Mouse (Mus musculus) heart, adult 9 months (tissue): ENCODE measurements around the gene Olfr467.
"Not testable (repeated sequence)": the region's sequence is repeated elsewhere in the genome, so short reads cannot be mapped to it uniquely, and the experiment has no call there.

Source experiments
- DNase-seq, 2 experiments: peaks; one replicate each; pipeline ENCODE4 v3.0.0; 2022; ENCODE audit warnings: low spot score in 2 of 2

The Olfr467 gene

GRCm38 (mm10) chr7:107811963-107812362 is at the start of gene Olfr467:
TSS of gene Olfr467 (plus strand) at chr7:107812263.
- no peak for DNase-seq

GRCm38 (mm10) chr7:107770812-107771211 is 41.3 kb upstream of the Olfr467 start:
- DNase-seq, result no peak

GRCm38 (mm10) chr7:107778216-107778615 is 33.8 kb upstream of the Olfr467 start:
- no peak for DNase-seq

DNA sequence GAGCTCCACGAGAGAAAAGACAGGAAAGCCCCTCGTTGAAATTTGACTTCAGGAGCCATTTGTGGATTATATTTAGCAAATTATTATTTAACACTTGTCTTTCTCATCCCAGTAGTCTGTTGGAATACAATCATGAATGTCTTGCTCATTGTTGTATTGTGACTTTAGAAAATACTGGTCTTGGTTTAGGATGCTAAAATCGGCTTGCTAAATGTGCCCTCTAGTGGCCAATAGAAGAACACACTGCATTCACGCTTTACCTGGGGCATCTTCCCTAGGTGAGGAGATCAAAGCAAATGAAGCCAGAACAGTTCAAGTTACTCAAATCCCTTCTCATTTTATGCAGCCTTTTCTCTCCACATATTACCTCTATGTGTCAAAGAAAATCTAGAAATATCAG is 32.5 kb upstream of the Olfr467 start:
- DNase-seq, result no peak

GRCm38 (mm10) chr7:107787977-107788620 is 24.0 kb upstream of the Olfr467 start:
- DNase-seq, result no peak

DNA sequence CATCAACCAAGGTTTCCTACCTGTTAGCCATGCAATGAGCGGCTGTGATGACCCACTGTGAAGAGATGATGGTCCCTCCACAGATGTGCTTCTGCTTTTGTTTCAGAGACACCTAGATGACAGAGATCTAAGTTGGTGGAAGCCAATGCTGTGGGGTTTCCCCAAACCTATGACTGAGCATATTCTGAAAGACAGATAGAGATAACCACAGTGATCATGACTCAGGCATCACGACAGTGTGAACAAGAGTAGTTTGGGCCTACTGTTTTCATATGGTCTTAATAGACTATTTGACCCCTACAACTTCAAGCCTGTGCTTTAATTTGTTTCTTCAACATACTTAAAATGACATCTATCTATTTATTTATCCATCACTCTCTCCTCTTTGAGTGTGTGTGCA is 15.6 kb upstream of the Olfr467 start:
- no peak for DNase-seq

DNA sequence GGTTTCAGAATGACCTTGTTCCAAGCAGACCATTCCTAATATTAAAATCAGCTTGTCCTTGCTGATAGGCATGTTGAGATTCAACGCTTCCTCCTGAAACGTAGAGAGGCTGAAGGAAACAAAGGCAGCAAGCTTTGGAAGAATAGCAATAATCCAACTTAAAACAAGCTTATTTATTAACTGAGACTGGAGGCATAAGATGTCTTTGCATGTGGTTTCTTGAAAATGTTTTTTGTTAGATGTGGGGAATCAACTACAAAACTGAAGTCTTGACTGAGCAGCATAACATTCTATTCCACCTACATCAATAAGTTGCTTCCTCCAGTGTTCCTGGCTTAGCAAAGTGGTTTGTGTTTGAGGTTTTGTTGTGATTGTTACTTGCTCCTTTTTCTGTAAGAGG is 11.0 kb upstream of the Olfr467 start, which contains the start of gene Ovch2:
Gene Ovch2 (minus strand): TSS at position 101 of the 400 bp plus-strand sequence.
- DNase-seq, result no peak

DNA sequence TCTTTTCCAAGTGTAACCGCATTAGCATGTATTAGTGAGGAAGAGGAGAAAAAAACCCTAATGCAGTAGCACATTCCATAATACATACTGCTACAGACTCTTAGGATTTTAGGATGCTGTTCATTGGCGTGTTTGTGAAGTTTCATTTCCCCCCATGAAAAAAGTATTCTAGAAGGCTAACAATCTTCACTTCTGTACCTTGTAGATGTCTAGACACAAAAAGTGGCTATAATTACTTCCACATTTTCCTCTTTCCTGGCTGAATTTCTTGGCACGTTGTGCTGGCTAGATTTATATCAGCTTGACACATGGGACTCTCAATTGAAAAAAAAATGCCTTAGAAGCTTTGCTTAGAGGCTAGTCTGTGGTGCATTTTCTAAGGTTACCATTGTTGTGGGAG is 9.9 kb upstream of the Olfr467 start:
- DNase-seq, result no peak

DNA sequence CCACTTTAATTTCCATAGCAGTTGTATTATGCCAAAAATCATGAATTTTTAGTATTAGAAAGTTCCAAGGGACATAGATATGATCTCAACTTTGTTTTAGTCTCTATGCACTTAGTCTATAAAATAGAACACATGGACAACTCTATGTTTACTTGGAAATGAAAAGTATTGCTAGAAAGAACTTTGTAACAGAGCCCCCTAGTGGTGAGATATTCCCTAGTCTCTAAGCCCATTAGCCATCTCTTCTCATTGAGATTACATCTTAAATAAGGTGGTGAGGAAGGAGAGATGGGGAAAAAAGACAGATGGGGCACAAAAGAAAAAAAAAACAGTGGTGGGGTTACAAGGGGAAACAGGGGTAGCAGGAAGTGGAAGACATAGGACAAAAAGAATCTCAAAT is 7.4 kb downstream of the Olfr467 start:
- no peak for DNase-seq

- not testable (repeated sequence) for DNase-seq
These were observed 11.8 kb downstream of the Olfr467 start for GRCm38 (mm10) chr7:107823867-107824266.

DNA sequence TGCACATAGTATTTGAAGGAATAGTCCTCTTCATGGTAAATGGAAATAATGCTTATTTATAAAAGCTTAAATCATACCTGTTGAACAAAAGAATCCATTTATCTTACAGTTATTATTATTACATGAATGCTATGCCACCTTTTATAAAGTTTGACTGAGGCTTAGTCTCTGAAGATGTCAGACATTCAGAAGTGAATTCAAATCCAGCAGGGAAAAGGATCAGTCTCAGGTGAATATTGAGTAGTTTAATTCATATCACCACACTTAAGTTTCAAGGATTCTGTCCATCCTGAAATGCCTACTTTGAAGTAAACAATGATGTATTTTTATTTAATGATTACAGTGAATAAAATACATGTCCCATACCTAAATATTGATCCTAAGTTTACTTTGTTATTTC is 13.4 kb downstream of the Olfr467 start, which contains the start of gene Olfr469:
Gene Olfr469 (minus strand): TSS at position 101 of the 400 bp plus-strand sequence.
- DNase-seq, result not testable (repeated sequence)

DNA sequence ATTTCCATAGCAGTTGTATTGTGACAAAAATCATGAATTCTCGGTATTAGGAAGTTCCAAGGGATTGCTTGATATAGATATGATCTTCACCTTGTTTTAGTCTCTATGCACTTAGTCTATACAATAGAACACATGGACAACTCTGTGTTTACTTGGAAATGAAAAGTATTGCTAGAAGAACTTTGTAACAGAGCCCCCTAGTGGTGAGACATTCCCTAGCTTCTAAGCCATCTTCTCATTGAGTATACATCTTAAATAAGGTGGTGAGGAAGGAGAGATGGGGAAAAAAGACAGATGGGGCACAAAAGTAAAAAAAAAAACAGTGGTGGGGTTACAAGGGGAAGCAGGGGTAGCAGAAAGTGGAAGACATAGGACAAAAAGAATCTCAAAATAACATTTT is 29.7 kb downstream of the Olfr467 start:
- no peak for DNase-seq

- DNase-seq, result not testable (repeated sequence)
These were observed 35.3 kb downstream of the Olfr467 start, which contains the start of gene Olfr470 for GRCm38 (mm10) chr7:107847390-107847789. TSS of gene Olfr470 (minus strand) at chr7:107847490.
